Mouse (Mus musculus) kidney, embryonic 16.5 days (tissue): ENCODE measurements around the gene Gm20388. TPM values are rescaled to one million over a fixed set of nuclear protein-coding genes. Genes with fewer than 3 reads are reported as not detected.

ENCODE experiments used
- ATAC-seq: fragments of 200-750 bp; cut with Nextera tagmentation; 2 replicates; pipeline ENCODE4 v1.8.0; 2017; ENCODE audit warnings: moderate TSS enrichment; ENCODE audit not compliant: low FRiP score, low TSS enrichment
- H3K27ac ChIP-seq: fragments of 300-500 bp; sonication (generic); 2 replicates; pipeline ENCODE4 v1.5.1; 2014; ENCODE audit warnings: low read length
- H3K27me3 ChIP-seq: fragments of 300-500 bp; sonication (generic); 2 replicates; pipeline ENCODE4 v1.6.1; 2014; ENCODE audit warnings: low read length, control low read depth, mixed read lengths; ENCODE audit not compliant: insufficient read depth
- H3K36me3 ChIP-seq: fragments of 300-500 bp; sonication (generic); 2 replicates; pipeline ENCODE4 v1.6.1; 2014; ENCODE audit warnings: low read length, control low read depth, mixed read lengths; ENCODE audit not compliant: insufficient read depth
- H3K4me1 ChIP-seq: fragments of 300-500 bp; sonication (generic); 2 replicates; pipeline ENCODE4 v1.6.1; 2014; ENCODE audit warnings: low read length, control low read depth, mixed read lengths; ENCODE audit not compliant: insufficient read depth
- H3K4me2 ChIP-seq: fragments of 300-500 bp; sonication (generic); replicated peaks from 2 replicates; pipeline ENCODE4 v1.6.1; 2014; ENCODE audit warnings: low read depth, low read length
- H3K4me3 ChIP-seq: fragments of 300-500 bp; sonication (generic); 2 replicates; pipeline ENCODE4 v1.5.1; 2014; ENCODE audit warnings: mild to moderate bottlenecking, low read length
- H3K9ac ChIP-seq: fragments of 300-500 bp; sonication (generic); replicated peaks from 2 replicates; pipeline ENCODE4 v1.6.1; 2014; ENCODE audit warnings: low read length
- H3K9me3 ChIP-seq: fragments of 300-500 bp; sonication (generic); 2 replicates; pipeline ENCODE4 v1.6.1; 2016; ENCODE audit warnings: low read length, control low read depth
- WGBS: fragments of 180-500 bp; shearing (Covaris S2); extraction: QIAGEN DNeasy Blood & Tissue Kit; methylation state at CpG from one replicate; pipeline ENCODE4 v1.1.7; 2014; 5-methylcytosine and 5-hydroxymethylcytosine counted together
- polyA plus RNA-seq: library from polyadenylated mRNA; unstranded; fragments of >200 nt; fragmentation: Nextera tagmentation; extraction: Ambion mirVana; gene quantifications from 2 replicates; pipeline ENCODE4 v1.2.1, GENCODE M21; 2015

Gene Gm20388
- polyA plus RNA-seq, 1 experiment from 2014 or later, result 7.7 TPM

DNA sequence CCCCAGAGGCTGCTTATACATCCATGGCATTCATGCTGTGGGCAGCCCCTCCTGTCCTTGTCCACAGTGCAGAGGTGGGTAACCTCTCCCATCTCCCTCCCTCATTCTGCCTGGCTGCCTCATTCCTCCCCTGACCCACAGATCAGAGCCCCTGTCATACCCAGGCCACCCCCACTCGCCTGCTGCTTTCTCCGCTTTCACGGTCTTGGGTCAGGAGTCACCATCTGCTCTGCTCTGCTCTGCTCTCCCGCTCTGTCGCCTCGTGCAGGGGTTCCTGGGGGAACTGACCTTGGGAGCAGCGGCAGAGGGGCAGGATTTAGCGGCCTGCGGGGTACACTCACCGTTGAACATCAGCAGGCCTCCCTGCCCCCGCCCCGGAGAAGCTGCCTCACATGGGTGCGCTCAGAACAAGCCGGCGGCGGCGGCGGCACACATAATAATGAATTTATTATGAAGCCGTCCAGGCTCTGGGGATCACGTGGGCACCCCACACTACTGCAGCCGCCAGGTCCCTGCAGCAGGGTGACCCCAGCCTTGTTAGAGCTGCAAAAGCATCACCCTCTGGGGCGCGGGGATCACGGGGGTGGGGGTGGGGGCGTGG lies 638.8 kb downstream of the Gm20388 start:
- Histone ChIP-seq H3K27ac (peak overlapping the region; percentile 40), H3K4me1 (peaks cover 73% of the 10 kb centered on the region), H3K4me2 (peak overlapping the region; percentile 41), H3K9me3 (no peaks in the 10 kb centered on the region), H3K4me3 (peak overlapping the region; percentile 4; the same call in 1 of the 2 replicates), H3K27me3 (no peaks in the 10 kb centered on the region), H3K9ac (no peak overlapping the region), H3K36me3 (peaks cover 2% of the 10 kb centered on the region; the same call in 1 of the 2 replicates)
- 8% methylated on average over 25 of the region's 25 CpGs for WGBS
- peak; percentile 76 for ATAC-seq

DNA sequence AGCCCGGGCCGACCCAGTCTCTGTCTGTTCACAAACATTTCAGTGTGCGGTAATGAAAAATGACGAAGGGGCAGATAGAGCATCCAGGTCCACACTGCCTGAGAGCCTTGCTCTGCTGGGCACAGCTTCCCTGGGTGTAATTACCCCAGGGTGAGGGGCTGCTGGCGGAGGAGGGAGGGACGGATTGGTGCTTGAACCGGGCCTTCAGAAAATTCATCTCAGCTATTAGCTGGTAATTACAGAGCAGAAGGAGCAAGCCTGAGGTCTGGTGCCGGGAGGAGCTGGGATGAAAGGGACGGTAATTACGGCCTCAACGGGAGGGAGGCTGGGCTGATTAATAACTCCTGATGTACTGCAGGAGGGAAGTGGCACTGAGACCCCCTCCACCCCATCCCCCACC lies 639.3 kb downstream of the Gm20388 start:
- peaks cover 7% of the 10 kb centered on the region; the same call in 1 of the 2 replicates for H3K36me3 ChIP-seq
- no peak overlapping the region for H3K9ac ChIP-seq
- WGBS, result 10% methylated on average over 11 of the region's 11 CpGs
- H3K4me2 ChIP-seq, result peak overlapping the region; percentile 41
- H3K9me3 ChIP-seq, result no peaks in the 10 kb centered on the region
- H3K27me3 ChIP-seq, result no peaks in the 10 kb centered on the region
- H3K4me3 ChIP-seq, result peak overlapping the region; percentile 4; the same call in 1 of the 2 replicates
- H3K27ac ChIP-seq, result peak overlapping the region; percentile 40; the same call in 1 of the 2 replicates
- ATAC-seq, result peak; percentile 9; the same call in 1 of the 2 replicates
- H3K4me1 ChIP-seq, result peaks cover 73% of the 10 kb centered on the region

- ATAC-seq, result no peak
- Histone ChIP-seq H3K27ac (peak overlapping the region; percentile 40; the same call in 1 of the 2 replicates), H3K4me3 (no peak overlapping the region), H3K9me3 (no peaks in the 10 kb centered on the region), H3K9ac (no peak overlapping the region), H3K4me1 (peaks cover 72% of the 10 kb centered on the region), H3K27me3 (no peaks in the 10 kb centered on the region), H3K36me3 (peaks cover 7% of the 10 kb centered on the region; the same call in 1 of the 2 replicates), H3K4me2 (no peak overlapping the region)
- WGBS, result 23% methylated on average over 12 of the region's 12 CpGs
Measured at GRCm38 (mm10) chr8:120550430-120550829, 639.8 kb downstream of the Gm20388 start.

GRCm38 (mm10) chr8:120550937-120551676 lies 640.5 kb downstream of the Gm20388 start:
- no peak overlapping the region for H3K9ac ChIP-seq
- H3K27me3 ChIP-seq, result no peaks in the 10 kb centered on the region
- H3K4me1 ChIP-seq, result peaks cover 71% of the 10 kb centered on the region
- no peaks in the 10 kb centered on the region for H3K9me3 ChIP-seq
- no peak overlapping the region for H3K4me3 ChIP-seq
- no peak for ATAC-seq
- H3K27ac ChIP-seq, result no peak overlapping the region
- H3K4me2 ChIP-seq, result no peak overlapping the region
- H3K36me3 ChIP-seq, result peaks cover 7% of the 10 kb centered on the region; the same call in 1 of the 2 replicates
- WGBS, result 75% methylated on average over 11 of the region's 11 CpGs

- Histone ChIP-seq H3K36me3 (peaks cover 7% of the 10 kb centered on the region; the same call in 1 of the 2 replicates), H3K9me3 (no peaks in the 10 kb centered on the region), H3K9ac (no peak overlapping the region), H3K27ac (no peak overlapping the region), H3K27me3 (no peaks in the 10 kb centered on the region), H3K4me1 (peaks cover 71% of the 10 kb centered on the region), H3K4me2 (no peak overlapping the region), H3K4me3 (no peak overlapping the region)
- WGBS, result 92% methylated on average over 3 of the region's 3 CpGs
- no peak for ATAC-seq
Measured at GRCm38 (mm10) chr8:120551677-120551980, 641.0 kb downstream of the Gm20388 start.

GRCm38 (mm10) chr8:120552509-120552908 lies 641.9 kb downstream of the Gm20388 start:
- Histone ChIP-seq H3K9ac (no peak overlapping the region), H3K36me3 (peaks cover 7% of the 10 kb centered on the region; the same call in 1 of the 2 replicates), H3K27ac (no peak overlapping the region), H3K4me3 (no peak overlapping the region), H3K4me1 (peaks cover 71% of the 10 kb centered on the region), H3K27me3 (no peaks in the 10 kb centered on the region), H3K4me2 (no peak overlapping the region), H3K9me3 (no peaks in the 10 kb centered on the region)
- WGBS, result 83% methylated on average over 11 of the region's 11 CpGs
- no peak for ATAC-seq

GRCm38 (mm10) chr8:120553441-120554123 lies 642.9 kb downstream of the Gm20388 start:
- WGBS, result 91% methylated on average over 21 of the region's 24 CpGs
- Histone ChIP-seq H3K4me3 (no peak overlapping the region), H3K9ac (no peak overlapping the region), H3K4me1 (peaks cover 65% of the 10 kb centered on the region), H3K36me3 (peaks cover 7% of the 10 kb centered on the region; the same call in 1 of the 2 replicates), H3K27me3 (no peaks in the 10 kb centered on the region), H3K4me2 (no peak overlapping the region), H3K9me3 (no peaks in the 10 kb centered on the region), H3K27ac (no peak overlapping the region)
- no peak for ATAC-seq

GRCm38 (mm10) chr8:120554466-120555039 lies 643.9 kb downstream of the Gm20388 start:
- Histone ChIP-seq H3K27ac (no peak overlapping the region), H3K4me2 (no peak overlapping the region), H3K9me3 (no peaks in the 10 kb centered on the region), H3K36me3 (peaks cover 7% of the 10 kb centered on the region; the same call in 1 of the 2 replicates), H3K4me1 (peaks cover 65% of the 10 kb centered on the region), H3K9ac (no peak overlapping the region), H3K4me3 (no peak overlapping the region), H3K27me3 (no peaks in the 10 kb centered on the region)
- 91% methylated on average over 18 of the region's 18 CpGs for WGBS
- ATAC-seq, result no peak

- no peak overlapping the region for H3K4me3 ChIP-seq
- H3K4me1 ChIP-seq, result peaks cover 63% of the 10 kb centered on the region
- H3K9me3 ChIP-seq, result no peaks in the 10 kb centered on the region
- no peak overlapping the region; the same call in 1 of the 2 replicates for H3K9ac ChIP-seq
- no peak for ATAC-seq
- no peaks in the 10 kb centered on the region for H3K27me3 ChIP-seq
- peaks cover 7% of the 10 kb centered on the region; the same call in 1 of the 2 replicates for H3K36me3 ChIP-seq
- 64% methylated on average over 20 of the region's 20 CpGs for WGBS
- no peak overlapping the region for H3K27ac ChIP-seq
- H3K4me2 ChIP-seq, result no peak overlapping the region
Measured at GRCm38 (mm10) chr8:120556198-120556892, 645.7 kb downstream of the Gm20388 start.
